Mouse (Mus musculus) kidney, postnatal 36 days (tissue): ENCODE measurements at regions not wholly inside any gene's neighbourhood (a gene's known extent, or its start where the extent isn't known, plus 50 kb on each side); places are given as distances from the start of the nearest gene placed in this dataset.

Experiments used
- DNase-seq, 2 experiments: peaks; one replicate each; pipeline ENCODE4 v3.0.0; 2021 to 2022; ENCODE audit warnings: mixed read lengths in 2 of 2

- no peak for DNase-seq
These were observed 96.1 kb downstream of the Cct6b start for GRCm38 (mm10) chr11:82668026-82668425.

GRCm38 (mm10) chr11:82664076-82664475 is 100.0 kb downstream of the Cct6b start:
- DNase-seq, result no peak

- DNase-seq, result no peak
These were observed 102.0 kb downstream of the Cct6b start for GRCm38 (mm10) chr11:82662086-82662485.

GRCm38 (mm10) chr11:82651751-82652150 is 112.4 kb downstream of the Cct6b start:
- no peak for DNase-seq

- DNase-seq, result no peak
These were observed 125.6 kb downstream of the Cct6b start for GRCm38 (mm10) chr11:82638513-82638912.

GRCm38 (mm10) chr11:82632191-82632590 is 131.9 kb downstream of the Cct6b start:
- DNase-seq, result no peak

GRCm38 (mm10) chr11:82631387-82631786 is 132.7 kb downstream of the Cct6b start:
- no peak for DNase-seq

- no peak for DNase-seq
These were observed 137.5 kb downstream of the Cct6b start for GRCm38 (mm10) chr11:82626501-82627111.

GRCm38 (mm10) chr11:82621061-82621460 is 143.1 kb downstream of the Cct6b start:
- DNase-seq, result peak; percentile 45 to 46

GRCm38 (mm10) chr11:82619418-82619817 is 144.7 kb downstream of the Cct6b start:
- DNase-seq, result peak in 1 of 2 experiments; percentile 13

GRCm38 (mm10) chr11:82618457-82618856 is 145.7 kb downstream of the Cct6b start:
- no peak for DNase-seq

- DNase-seq, result no peak
These were observed 147.3 kb downstream of the Cct6b start for GRCm38 (mm10) chr11:82616856-82617255.

GRCm38 (mm10) chr11:82614356-82614755 is 149.8 kb downstream of the Cct6b start:
- DNase-seq, result no peak

GRCm38 (mm10) chr11:82613503-82613902 is 150.6 kb downstream of the Cct6b start:
- peak; percentile 71 to 86 for DNase-seq

- peak; percentile 49 to 59 for DNase-seq
These were observed 152.1 kb downstream of the Cct6b start for GRCm38 (mm10) chr11:82612026-82612425.

- DNase-seq, result no peak
These were observed 155.2 kb downstream of the Cct6b start for GRCm38 (mm10) chr11:82608963-82609362.

GRCm38 (mm10) chr11:82607661-82608060 is 156.5 kb downstream of the Cct6b start:
- no peak for DNase-seq

- DNase-seq, result peak; percentile 55 to 68
These were observed 159.8 kb downstream of the Cct6b start for GRCm38 (mm10) chr11:82604251-82604835.

GRCm38 (mm10) chr11:82602818-82603217 is 161.3 kb downstream of the Cct6b start:
- DNase-seq, result peak; percentile 1 to 19

- DNase-seq, result no peak
These were observed 161.9 kb downstream of the Cct6b start for GRCm38 (mm10) chr11:82602250-82602649.

- DNase-seq, result no peak
These were observed 164.0 kb downstream of the Cct6b start for GRCm38 (mm10) chr11:82600151-82600550.

GRCm38 (mm10) chr11:82597757-82598156 is 166.4 kb downstream of the Cct6b start:
- DNase-seq, result no peak

GRCm38 (mm10) chr11:82596801-82597200 is 167.3 kb downstream of the Cct6b start:
- DNase-seq, result no peak

- no peak for DNase-seq
These were observed 174.4 kb downstream of the Cct6b start for GRCm38 (mm10) chr11:82589761-82590160.

- DNase-seq, result no peak
These were observed 175.4 kb downstream of the Cct6b start for GRCm38 (mm10) chr11:82588744-82589143.
